Mouse (Mus musculus): ENCODE results near the gene Pnlip. TPM values are rescaled to one million over a fixed set of nuclear protein-coding genes. Genes with fewer than 3 reads are reported as not detected.

The Pnlip gene
- total and polyA plus RNA-seq, 2 experiments from 2014 or later: 0.84 to 2.1 TPM

- DNase-seq (no peak), ATAC-seq (no peak)
- H3K27ac ChIP-seq (ENCODE audit: low read depth, low read length): no peak overlapping the region
- H3K27me3 ChIP-seq (ENCODE audit: insufficient read depth, low read length): no peaks in the 10 kb centered on the region
- TF ChIP-seq CTCF (IDR thresholded peaks at IDR 0.05; ENCODE audit: low read depth): no peak
- H3K4me2 ChIP-seq (ENCODE audit: low read depth): no peak overlapping the region
- no peaks in the 10 kb centered on the region for H3K9me3 ChIP-seq (ENCODE audit: low read length)
- H3K4me3 ChIP-seq (ENCODE audit: low read depth, low read length): no peak overlapping the region
- H3K9ac ChIP-seq: no peak overlapping the region
- no peaks in the 10 kb centered on the region for H3K4me1 ChIP-seq (ENCODE audit: insufficient read depth)
- H3K36me3 ChIP-seq (ENCODE audit: insufficient read depth): no peaks in the 10 kb centered on the region
Measured at GRCm38 (mm10) chr19:58720439-58720838, 68.1 kb downstream of the Pnlip start.

GRCm38 (mm10) chr19:58726551-58726950 lies 74.3 kb downstream of the Pnlip start:
- Histone ChIP-seq H3K27me3 (ENCODE audit: insufficient read depth, low read length) (no peaks in the 10 kb centered on the region), H3K36me3 (ENCODE audit: insufficient read depth) (no peaks in the 10 kb centered on the region), H3K9ac (no peak overlapping the region), H3K27ac (ENCODE audit: low read depth, low read length) (no peak overlapping the region), H3K9me3 (ENCODE audit: low read length) (no peaks in the 10 kb centered on the region), H3K4me2 (ENCODE audit: low read depth) (no peak overlapping the region), H3K4me1 (ENCODE audit: insufficient read depth) (no peaks in the 10 kb centered on the region), H3K4me3 (ENCODE audit: low read depth, low read length) (no peak overlapping the region)
- DNase-seq (no peak), ATAC-seq (no peak)
- TF ChIP-seq CTCF (IDR thresholded peaks at IDR 0.05; ENCODE audit: low read depth): no peak
- 89% methylated on average over 5 of the region's 5 CpGs for WGBS

- H3K27ac ChIP-seq (ENCODE audit: low read depth, low read length): no peak overlapping the region
- H3K27me3 ChIP-seq (ENCODE audit: insufficient read depth, low read length): no peaks in the 10 kb centered on the region
- H3K4me2 ChIP-seq (ENCODE audit: low read depth): no peak overlapping the region
- no peak for ATAC-seq
- no peak for DNase-seq
- no peaks in the 10 kb centered on the region for H3K9me3 ChIP-seq (ENCODE audit: low read length)
- H3K36me3 ChIP-seq (ENCODE audit: insufficient read depth): no peaks in the 10 kb centered on the region
- H3K4me1 ChIP-seq (ENCODE audit: insufficient read depth): no peaks in the 10 kb centered on the region
- no peak overlapping the region for H3K4me3 ChIP-seq (ENCODE audit: low read depth, low read length)
- TF ChIP-seq CTCF (IDR thresholded peaks at IDR 0.05; ENCODE audit: low read depth): no peak
- WGBS: 86% methylated on average over 5 of the region's 5 CpGs
- H3K9ac ChIP-seq: no peak overlapping the region
Measured at GRCm38 (mm10) chr19:58727756-58728155, 75.5 kb downstream of the Pnlip start.

- Histone ChIP-seq H3K9ac (no peak within 1 kb of the TSS), H3K27me3 (ENCODE audit: insufficient read depth, low read length) (no peaks in the 10 kb centered on the region), H3K9me3 (ENCODE audit: low read length) (no peaks in the 10 kb centered on the region), H3K4me2 (ENCODE audit: low read depth) (0 out of 2 replicates have a peak within 1 kb of the TSS, but pooled peaks have one; percentile 13), H3K27ac (ENCODE audit: low read depth, low read length) (peak within 1 kb of the TSS; percentile 54; the same call in 1 of the 2 replicates), H3K4me3 (ENCODE audit: low read depth, low read length) (no peak within 1 kb of the TSS), H3K36me3 (ENCODE audit: insufficient read depth) (no peaks in the 10 kb centered on the region), H3K4me1 (ENCODE audit: insufficient read depth) (no peaks in the 10 kb centered on the region)
- TF ChIP-seq CTCF (IDR thresholded peaks at IDR 0.05; ENCODE audit: low read depth): no peak
- ATAC-seq: peak; percentile 63
- peak; percentile 60 for DNase-seq
- WGBS: 42% methylated on average over 5 of the region's 5 CpGs
Measured at GRCm38 (mm10) chr19:58728445-58729031, 76.2 kb downstream of the Pnlip start, which contains the start of gene Pnliprp1. Pnliprp1 (plus strand) TSS chr19:58728887.

Other genes starting within 250 kb of the Pnlip start
- gene Gfra1, start 196.6 kb upstream of the Pnlip start, total RNA-seq (2014; rRNA removed): 28.5 and 48.9 TPM in 2 replicates
- 16.1 and 23.5 TPM in 2 replicates for gene Gfra1, start 196.6 kb upstream of the Pnlip start, polyA plus RNA-seq (2015; fragmentation: Nextera tagmentation; extraction: Ambion mirVana)
- not detected in 2 replicates for gene Ccdc172, start 140.5 kb upstream of the Pnlip start, total RNA-seq (2014; rRNA removed)
- gene Ccdc172, start 140.5 kb upstream of the Pnlip start, polyA plus RNA-seq (2015; fragmentation: Nextera tagmentation; extraction: Ambion mirVana): not detected in 2 replicates
- 1.5 TPM in 1 of 2 replicates, not detected in the other for gene Pnliprp1, start 76.4 kb downstream of the Pnlip start, total RNA-seq (2014; rRNA removed)
- gene Pnliprp1, start 76.4 kb downstream of the Pnlip start, polyA plus RNA-seq (2015; fragmentation: Nextera tagmentation; extraction: Ambion mirVana): 0.15 and 0.21 TPM in 2 replicates
- gene Pnliprp2, start 107.2 kb downstream of the Pnlip start, total RNA-seq (2014; rRNA removed): 0.08 TPM in 1 of 2 replicates, not detected in the other
- gene Pnliprp2, start 107.2 kb downstream of the Pnlip start, polyA plus RNA-seq (2015; fragmentation: Nextera tagmentation; extraction: Ambion mirVana): 0.15 TPM in 1 of 2 replicates, not detected in the other
- gene 1700019N19Rik, start 142.0 kb downstream of the Pnlip start, total RNA-seq (2014; rRNA removed): not detected in 2 replicates
- not detected in 2 replicates for gene 1700019N19Rik, start 142.0 kb downstream of the Pnlip start, polyA plus RNA-seq (2015; fragmentation: Nextera tagmentation; extraction: Ambion mirVana)

Measured in forebrain, postnatal 0 days (tissue).